Mouse (Mus musculus): Measurements from ENCODE around the gene Mast4.

DNA sequence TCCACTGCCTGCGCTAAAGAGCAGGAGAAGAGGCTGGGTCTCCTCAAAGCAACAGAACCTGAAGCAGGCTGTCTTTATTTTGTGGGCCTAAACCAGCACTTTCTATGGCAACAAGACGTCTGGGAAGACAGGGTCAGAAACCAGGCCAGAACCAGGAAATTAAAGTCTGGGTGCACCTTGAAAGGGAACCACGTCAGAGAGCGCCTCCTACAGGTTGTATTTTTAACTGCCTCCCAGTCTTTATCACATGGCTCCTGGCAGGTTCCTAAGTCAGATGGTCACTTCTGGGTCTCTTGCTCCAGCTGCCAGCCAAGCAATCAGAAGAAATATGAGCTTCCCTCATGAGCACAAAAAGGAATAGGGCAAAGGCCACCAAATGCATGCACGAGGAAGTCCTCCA is 304.9 kb downstream of the Mast4 start:
- TF ChIP-seq CTCF (IDR thresholded peaks at IDR 0.05; ENCODE audit: borderline replicate concordance, insufficient read depth, low read length) (no peak), POLR2A (IDR thresholded peaks at IDR 0.05; ENCODE audit: low read depth, low read length) (no peak)
